ENCODE assay signal across 41 mouse cellular contexts in genomic region chr7:99194511-99194910, GRCm38 (mm10). TPM values are rescaled to one million over a fixed set of nuclear protein-coding genes. Genes with fewer than 3 reads are reported as not detected.
"Had no signal": no experiment of that assay in that cellular context is flagged by ENCODE, and none has a peak within 500 bp of the region (broad histone marks: within the 10 kb centered on the region; RNA-seq: fewer than 3 reads in every experiment).

No protein-coding gene starts in this region.

- H3K9ac ChIP-seq: heart, embryonic 12.5 days; heart, embryonic 13.5 days; heart, embryonic 15.5 days; hindbrain, embryonic 12.5 days; hindbrain, embryonic 13.5 days; hindbrain, embryonic 14.5 days; hindbrain, embryonic 15.5 days; intestine, embryonic 15.5 days; kidney, embryonic 15.5 days had no signal

- H3K4me1 ChIP-seq: heart, embryonic 12.5 days; heart, embryonic 13.5 days; heart, embryonic 15.5 days; hindbrain, embryonic 12.5 days; hindbrain, embryonic 13.5 days; hindbrain, embryonic 15.5 days; intestine, embryonic 15.5 days; kidney, embryonic 15.5 days had no signal

- H3K36me3 ChIP-seq: heart, embryonic 10.5 days; heart, embryonic 12.5 days; heart, embryonic 13.5 days; heart, embryonic 15.5 days; hindbrain, embryonic 10.5 days; hindbrain, embryonic 12.5 days; hindbrain, embryonic 13.5 days; hindbrain, embryonic 15.5 days; intestine, embryonic 15.5 days; kidney, embryonic 15.5 days had no signal

- ATAC-seq: hindbrain, embryonic 16.5 days; hindbrain, postnatal 0 days; inflammation-experienced regulatory T-cells, adult 6 months; intestine, embryonic 15.5 days; intestine, embryonic 16.5 days; intestine, postnatal 0 days had no signal

- H3K4me2 ChIP-seq: heart, embryonic 11.5 days; heart, embryonic 12.5 days; heart, embryonic 13.5 days; heart, embryonic 15.5 days; hindbrain, embryonic 12.5 days; hindbrain, embryonic 13.5 days; hindbrain, embryonic 14.5 days; hindbrain, embryonic 15.5 days; intestine, embryonic 15.5 days; kidney, embryonic 15.5 days had no signal

- H3K27ac ChIP-seq: heart, adult 2 months; heart, embryonic 10.5 days; heart, embryonic 13.5 days; heart, embryonic 15.5 days; hindbrain, embryonic 10.5 days; hindbrain, embryonic 12.5 days; hindbrain, embryonic 13.5 days; hindbrain, embryonic 14.5 days; hindbrain, embryonic 15.5 days; hindbrain, postnatal 0 days; intestine, embryonic 15.5 days; kidney, embryonic 15.5 days; kidney, postnatal 0 days; layer of hippocampus, adult 2 months had no signal

- H3K4me3 ChIP-seq: heart, adult 2 months; heart, embryonic 10.5 days; heart, embryonic 12.5 days; heart, embryonic 13.5 days; heart, embryonic 15.5 days; hindbrain, embryonic 10.5 days; hindbrain, embryonic 12.5 days; hindbrain, embryonic 13.5 days; hindbrain, embryonic 15.5 days; intestine, embryonic 15.5 days; kidney, embryonic 15.5 days; layer of hippocampus, adult 2 months had no signal

- H3K9me3 ChIP-seq: heart, embryonic 10.5 days; heart, embryonic 12.5 days; heart, embryonic 13.5 days; heart, embryonic 15.5 days; hindbrain, embryonic 10.5 days; hindbrain, embryonic 12.5 days; hindbrain, embryonic 13.5 days; hindbrain, embryonic 15.5 days; intestine, embryonic 15.5 days; kidney, embryonic 15.5 days had no signal

- DNase-seq: heart, adult 2 months; heart, postnatal 10 days; heart, postnatal 14 days; heart, postnatal 36 days; heart, postnatal 4 days; kidney, adult 11 months; kidney, adult 18-20 months; kidney, adult 8-10 months; kidney, adult 9 months; kidney, postnatal 10 days; kidney, postnatal 14 days; kidney, postnatal 25 days; kidney, postnatal 36 days; kidney, postnatal 4 days; layer of hippocampus, adult 9-11 months had no signal

- H3K27me3 ChIP-seq: heart, embryonic 13.5 days; heart, embryonic 15.5 days; hindbrain, embryonic 12.5 days; hindbrain, embryonic 13.5 days; hindbrain, embryonic 15.5 days; intestine, embryonic 15.5 days; kidney, embryonic 15.5 days had no signal

RNA-seq across cellular contexts. Expression of gene Mogat2, which starts 43.9 kb away (rescaled TPM):
- total RNA-seq: heart, adult 2 months; heart, adult 8-10 months; heart, postnatal 10 days; heart, postnatal 14 days; heart, postnatal 25 days; heart, postnatal 36 days; heart, postnatal 4 days; layer of hippocampus, adult 18-20 months; layer of hippocampus, adult 2 months; layer of hippocampus, adult 8-10 months; layer of hippocampus, postnatal 10 days; layer of hippocampus, postnatal 14 days; layer of hippocampus, postnatal 25 days had no signal
- polyA plus RNA-seq: inflammation-experienced regulatory T-cells, adult 6 months had no signal
